Mouse (Mus musculus) bone marrow macrophage, adult 2 months (primary cell): ENCODE measurements around the gene Numb.

Experiments
- CTCF ChIP-seq: IDR thresholded peaks from 2 replicates; pipeline ENCODE4 v1.5.1; 2012; ENCODE audit warnings: low read depth, mild to moderate bottlenecking, low read length, moderate library complexity
- POLR2A ChIP-seq: IDR thresholded peaks from 2 replicates; pipeline ENCODE4 v1.6.1; 2012; ENCODE audit warnings: mild to moderate bottlenecking, low read depth, low read length, borderline replicate concordance

GRCm38 (mm10) chr12:83854281-83854680 is 67.5 kb downstream of the Numb start:
- no peak for TF ChIP-seq POLR2A
- TF ChIP-seq CTCF: no peak
